Mouse (Mus musculus) heart, postnatal 0 days (tissue): ENCODE measurements around the gene Ift22.

Experiments used
- CTCF ChIP-seq: IDR thresholded peaks from 2 replicates; pipeline ENCODE4 v1.5.1; 2016; ENCODE audit warnings: antibody characterized with exemption, control low read depth, low read depth
- EP300 ChIP-seq: IDR thresholded peaks from 2 replicates; pipeline ENCODE4 v1.6.1; 2016; ENCODE audit warnings: antibody characterized with exemption, low read depth

DNA sequence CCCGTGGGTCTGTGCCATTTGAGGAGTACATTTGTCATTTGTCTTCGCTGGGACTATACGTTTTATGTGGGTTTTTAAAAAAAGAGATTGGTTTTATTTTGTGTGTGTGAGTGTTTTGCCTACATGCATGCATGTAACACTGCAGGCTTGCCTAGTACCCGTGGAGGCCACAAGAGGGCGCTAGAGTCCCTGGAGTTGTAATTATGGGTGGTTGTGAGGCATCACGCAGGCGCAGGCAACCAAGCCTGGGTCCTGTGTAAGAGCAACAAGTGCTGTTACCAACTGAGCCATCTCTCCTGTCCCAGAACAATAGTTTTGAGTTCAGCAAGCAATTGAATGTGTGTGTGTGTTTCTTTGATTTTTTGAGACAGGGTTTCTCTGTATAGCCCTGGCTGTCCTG lies 31.3 kb downstream of the Ift22 start:
- no peak for TF ChIP-seq EP300
- TF ChIP-seq CTCF, result no peak
